Mouse (Mus musculus) embryonic facial prominence, embryonic 10.5 days (tissue): ENCODE measurements around the gene Akap13. TPM values are rescaled to one million over a fixed set of nuclear protein-coding genes. Genes with fewer than 3 reads are reported as not detected.

Source experiments
- DNase-seq: peaks from one replicate; pipeline ENCODE4 v3.0.0-alpha.2; 2017; ENCODE audit warnings: low spot score
- H3K27ac ChIP-seq: fragments of 300-500 bp; sonication (generic); replicated peaks from 2 replicates; pipeline ENCODE4 v1.5.1; 2016; ENCODE audit warnings: mild to moderate bottlenecking
- H3K27me3 ChIP-seq: fragments of 300-500 bp; sonication (generic); replicated peaks from 2 replicates; pipeline ENCODE4 v1.6.1; 2016; ENCODE audit warnings: low read depth, mild to moderate bottlenecking; ENCODE audit not compliant: poor library complexity, severe bottlenecking
- H3K36me3 ChIP-seq: fragments of 300-500 bp; sonication (generic); replicated peaks from 2 replicates; pipeline ENCODE4 v1.6.1; 2016; ENCODE audit warnings: mild to moderate bottlenecking, moderate library complexity
- H3K4me1 ChIP-seq: fragments of 300-500 bp; sonication (generic); 2 replicates; pipeline ENCODE4 v1.6.1; 2016
- H3K4me3 ChIP-seq: fragments of 300-500 bp; sonication (generic); 2 replicates; pipeline ENCODE4 v1.5.1; 2016; ENCODE audit warnings: mild to moderate bottlenecking, moderate library complexity
- H3K9me3 ChIP-seq: fragments of 300-500 bp; sonication (generic); 2 replicates; pipeline ENCODE4 v1.6.1; 2016; ENCODE audit warnings: mild to moderate bottlenecking
- WGBS: fragments of 180-500 bp; shearing (Covaris S2); methylation state at CpG from one replicate; pipeline ENCODE4 v1.1.7; 2016; 5-methylcytosine and 5-hydroxymethylcytosine counted together
- polyA plus RNA-seq: library from polyadenylated mRNA; unstranded; fragments of >200 nt; fragmentation: Nextera tagmentation; extraction: Ambion mirVana; gene quantifications from 2 replicates; pipeline ENCODE4 v1.2.1, GENCODE M21; 2016

The Akap13 gene
- polyA plus RNA-seq, 1 experiment from 2014 or later = 37.6 TPM

- no peaks in the 10 kb centered on the region for H3K9me3 ChIP-seq
- WGBS = 39% methylated on average over 7 of the region's 7 CpGs
- H3K4me1 ChIP-seq = peaks cover 30% of the 10 kb centered on the region
Observed at GRCm38 (mm10) chr7:75470318-75470925, 15.1 kb downstream of the Akap13 start.

GRCm38 (mm10) chr7:75472316-75473195 lies 17.2 kb downstream of the Akap13 start:
- DNase-seq = no peak
- H3K27me3 ChIP-seq = no peaks in the 10 kb centered on the region
- H3K4me1 ChIP-seq = peaks cover 34% of the 10 kb centered on the region
- WGBS = 83% methylated on average over 7 of the region's 7 CpGs
- 0 out of 2 replicates have a peak, but pooled peaks cover 2% of the 10 kb centered on the region for H3K36me3 ChIP-seq
- no peaks in the 10 kb centered on the region for H3K9me3 ChIP-seq
- H3K4me3 ChIP-seq = no peak overlapping the region
- no peak overlapping the region for H3K27ac ChIP-seq

More at GRCm38 (mm10) chr7:75470318-75470925, 15.1 kb downstream of the Akap13 start:
- Histone ChIP-seq H3K27me3 (no peaks in the 10 kb centered on the region), H3K4me3 (no peak overlapping the region), H3K27ac (no peak overlapping the region), H3K36me3 (no peaks in the 10 kb centered on the region)
- DNase-seq = no peak

- H3K9me3 ChIP-seq = no peaks in the 10 kb centered on the region
- no peak overlapping the region for H3K4me3 ChIP-seq
- 0 out of 2 replicates have a peak, but pooled peaks cover 2% of the 10 kb centered on the region for H3K36me3 ChIP-seq
- no peak for DNase-seq
- H3K27ac ChIP-seq = no peak overlapping the region
- H3K4me1 ChIP-seq = peaks cover 31% of the 10 kb centered on the region
- 94% methylated on average over 1 of the region's 1 CpGs for WGBS
- H3K27me3 ChIP-seq = no peaks in the 10 kb centered on the region
Observed at GRCm38 (mm10) chr7:75473294-75473693, 18.0 kb downstream of the Akap13 start.

DNA sequence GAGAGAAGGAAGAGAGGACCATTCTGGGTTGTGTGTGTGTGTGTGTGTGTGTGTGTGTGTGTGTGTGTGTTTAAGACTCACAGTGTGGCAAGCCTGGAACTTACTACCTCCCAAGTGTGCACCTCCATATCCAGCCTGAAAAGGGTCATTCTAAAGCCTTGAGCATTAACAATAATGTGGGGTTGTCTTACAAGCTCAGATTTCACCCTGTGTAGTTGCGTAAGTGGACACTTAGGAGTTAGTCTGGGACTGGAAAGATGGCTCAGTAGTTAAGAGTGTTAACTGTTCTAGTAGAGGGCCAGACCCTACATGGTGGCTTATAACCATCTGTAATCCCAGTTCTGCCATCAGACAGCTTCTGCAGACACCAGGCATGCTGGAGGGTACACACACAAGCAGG lies 18.7 kb downstream of the Akap13 start:
- WGBS = 50% methylated on average over 1 of the region's 1 CpGs
- no peak overlapping the region for H3K4me3 ChIP-seq
- DNase-seq = no peak
- H3K4me1 ChIP-seq = peaks cover 31% of the 10 kb centered on the region
- H3K9me3 ChIP-seq = no peaks in the 10 kb centered on the region
- H3K27ac ChIP-seq = no peak overlapping the region
- H3K27me3 ChIP-seq = no peaks in the 10 kb centered on the region
- 0 out of 2 replicates have a peak, but pooled peaks cover 2% of the 10 kb centered on the region for H3K36me3 ChIP-seq

DNA sequence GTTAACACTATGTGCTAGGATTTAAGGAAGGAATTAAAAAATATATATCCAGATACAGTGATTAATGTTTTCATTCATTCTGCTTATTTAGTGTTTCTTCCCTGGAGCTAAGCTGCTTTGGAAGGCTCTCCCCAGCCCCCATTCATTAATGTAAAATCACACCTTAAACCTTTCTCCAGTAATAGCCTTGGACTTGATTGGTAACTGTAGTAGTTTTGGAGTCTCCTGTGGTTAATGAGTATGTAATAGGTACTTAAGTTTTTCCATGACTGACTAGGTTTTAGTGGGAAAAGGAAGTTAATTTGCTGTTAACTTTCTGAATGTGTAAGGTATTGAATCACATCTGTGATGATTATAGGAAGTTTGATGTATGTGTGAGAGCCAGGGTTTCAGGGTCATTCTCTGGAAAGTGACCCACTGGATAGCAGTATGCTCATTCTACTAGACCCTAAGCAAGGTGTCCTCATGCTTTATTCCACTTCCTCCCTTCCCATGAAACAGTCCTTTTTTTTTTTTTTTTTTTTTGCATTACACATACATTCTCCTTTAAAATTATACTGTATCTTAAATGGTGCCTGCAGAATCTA lies 19.3 kb downstream of the Akap13 start:
- no peak overlapping the region for H3K4me3 ChIP-seq

GRCm38 (mm10) chr7:75478060-75478459 lies 22.7 kb downstream of the Akap13 start:
- no peak overlapping the region for H3K4me3 ChIP-seq
- 90% methylated on average over 2 of the region's 2 CpGs for WGBS
- peaks cover 9% of the 10 kb centered on the region; the same call in 1 of the 2 replicates for H3K36me3 ChIP-seq

More for the DNA sequence above, 19.3 kb downstream of the Akap13 start:
- Histone ChIP-seq H3K36me3 (0 out of 2 replicates have a peak, but pooled peaks cover 2% of the 10 kb centered on the region), H3K9me3 (no peaks in the 10 kb centered on the region), H3K27ac (no peak overlapping the region), H3K4me1 (peaks cover 28% of the 10 kb centered on the region), H3K27me3 (no peaks in the 10 kb centered on the region)
- DNase-seq = no peak

DNA sequence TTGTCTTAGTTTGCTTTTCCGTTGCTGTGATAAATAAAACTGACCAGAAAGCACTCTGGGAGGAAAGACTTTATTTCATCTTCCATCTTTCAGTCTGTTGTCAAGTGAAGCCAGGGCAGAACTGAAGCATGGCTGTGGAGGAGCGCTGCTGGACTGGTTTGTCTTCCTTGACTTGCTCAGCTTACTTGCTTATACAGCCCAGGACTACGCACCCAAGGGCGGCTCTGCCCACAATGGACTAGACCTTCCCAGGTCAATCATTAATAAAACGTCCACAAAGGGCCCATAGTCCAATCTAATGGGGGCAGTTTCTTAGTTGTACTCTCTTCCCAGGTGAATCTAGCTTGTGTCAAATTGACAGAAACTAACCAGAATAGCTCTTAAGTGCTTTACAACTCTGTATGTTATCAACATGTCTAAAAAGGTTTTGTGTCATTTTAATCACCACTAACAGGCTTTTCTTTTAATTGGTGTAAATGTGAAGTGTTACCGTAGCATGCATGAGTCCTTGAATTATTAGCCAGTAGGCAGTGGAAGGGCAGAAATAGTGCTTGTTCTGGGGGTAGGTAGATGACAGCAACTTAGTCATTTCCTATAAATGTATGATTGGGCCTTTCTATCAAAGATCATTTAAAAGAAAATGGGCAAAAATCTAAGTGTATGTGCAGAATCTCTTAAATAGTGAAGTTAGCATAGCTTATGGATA lies 25.5 kb downstream of the Akap13 start:
- Histone ChIP-seq H3K27me3 (no peaks in the 10 kb centered on the region), H3K4me1 (no peaks in the 10 kb centered on the region), H3K27ac (no peak overlapping the region), H3K9me3 (no peaks in the 10 kb centered on the region), H3K36me3 (peaks cover 9% of the 10 kb centered on the region; the same call in 1 of the 2 replicates), H3K4me3 (no peak overlapping the region)
- WGBS = 92% methylated on average over 6 of the region's 6 CpGs
- DNase-seq = no peak

More at GRCm38 (mm10) chr7:75478060-75478459, 22.7 kb downstream of the Akap13 start:
- no peaks in the 10 kb centered on the region for H3K9me3 ChIP-seq
- no peaks in the 10 kb centered on the region for H3K27me3 ChIP-seq
- no peak overlapping the region for H3K27ac ChIP-seq
- peaks cover 16% of the 10 kb centered on the region for H3K4me1 ChIP-seq
- no peak for DNase-seq

GRCm38 (mm10) chr7:75486031-75486430 lies 30.7 kb downstream of the Akap13 start:
- 79% methylated on average over 2 of the region's 2 CpGs for WGBS
- no peak for DNase-seq

GRCm38 (mm10) chr7:75495941-75496441 lies 40.7 kb downstream of the Akap13 start:
- peaks cover 9% of the 10 kb centered on the region for H3K4me1 ChIP-seq
- no peaks in the 10 kb centered on the region for H3K9me3 ChIP-seq
- H3K27ac ChIP-seq = no peak overlapping the region
- 85% methylated on average over 3 of the region's 3 CpGs for WGBS
- no peak for DNase-seq
- no peaks in the 10 kb centered on the region for H3K27me3 ChIP-seq
- H3K4me3 ChIP-seq = no peak overlapping the region
- no peaks in the 10 kb centered on the region; the same call in 1 of the 2 replicates for H3K36me3 ChIP-seq

More at GRCm38 (mm10) chr7:75486031-75486430, 30.7 kb downstream of the Akap13 start:
- H3K36me3 ChIP-seq = 0 out of 2 replicates have a peak, but pooled peaks cover 3% of the 10 kb centered on the region
- no peak overlapping the region for H3K4me3 ChIP-seq
- no peaks in the 10 kb centered on the region for H3K4me1 ChIP-seq
- no peak overlapping the region for H3K27ac ChIP-seq
- no peaks in the 10 kb centered on the region for H3K9me3 ChIP-seq
- H3K27me3 ChIP-seq = no peaks in the 10 kb centered on the region

GRCm38 (mm10) chr7:75498627-75499026 lies 43.3 kb downstream of the Akap13 start:
- no peaks in the 10 kb centered on the region for H3K27me3 ChIP-seq
- no peak for DNase-seq
- peaks cover 9% of the 10 kb centered on the region for H3K4me1 ChIP-seq
- 57% methylated on average over 5 of the region's 5 CpGs for WGBS
- H3K4me3 ChIP-seq = no peak overlapping the region
- no peak overlapping the region for H3K27ac ChIP-seq
- H3K9me3 ChIP-seq = no peaks in the 10 kb centered on the region
- H3K36me3 ChIP-seq = no peaks in the 10 kb centered on the region; the same call in 1 of the 2 replicates

GRCm38 (mm10) chr7:75499271-75499670 lies 43.9 kb downstream of the Akap13 start:
- WGBS = 81% methylated on average over 7 of the region's 7 CpGs
- H3K4me1 ChIP-seq = peaks cover 9% of the 10 kb centered on the region
- H3K27me3 ChIP-seq = no peaks in the 10 kb centered on the region
- H3K36me3 ChIP-seq = no peaks in the 10 kb centered on the region; the same call in 1 of the 2 replicates
- H3K27ac ChIP-seq = no peak overlapping the region
- H3K9me3 ChIP-seq = no peaks in the 10 kb centered on the region
- no peak for DNase-seq
- H3K4me3 ChIP-seq = no peak overlapping the region

DNA sequence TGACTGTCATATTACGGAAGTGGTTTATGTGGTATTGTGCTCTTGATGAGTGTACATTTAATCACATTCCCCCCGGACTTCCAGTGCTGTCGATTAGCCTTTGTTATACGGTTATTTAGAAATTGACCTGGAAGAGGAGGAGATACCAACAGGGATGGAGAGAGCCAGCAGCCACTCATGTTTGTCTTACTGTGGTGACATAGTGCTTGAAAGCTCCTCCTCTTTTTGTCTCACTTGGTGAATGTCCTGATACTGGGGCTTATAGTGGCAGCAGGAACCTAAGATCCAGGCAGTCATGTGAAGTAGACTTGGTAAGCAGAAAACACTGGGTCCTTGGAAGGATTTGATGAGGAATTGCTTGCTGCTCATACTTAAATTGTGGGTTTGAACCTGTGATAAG lies 44.8 kb downstream of the Akap13 start:
- Histone ChIP-seq H3K36me3 (no peaks in the 10 kb centered on the region; the same call in 1 of the 2 replicates), H3K27me3 (no peaks in the 10 kb centered on the region), H3K27ac (no peak overlapping the region), H3K4me3 (no peak overlapping the region), H3K9me3 (no peaks in the 10 kb centered on the region), H3K4me1 (peaks cover 9% of the 10 kb centered on the region)
- whole genome bisulfite sequencing = 96% methylated on average over 4 of the region's 4 CpGs
- DNase-seq = no peak
